Mouse (Mus musculus) Patski (cell line): ENCODE data around the gene Gnb2. TPM values are rescaled to one million over a fixed set of nuclear protein-coding genes. Genes with fewer than 3 reads are reported as not detected.

ENCODE experiments used
- ATAC-seq: fragments of 100-300 bp; one replicate; pipeline ENCODE4 v1.8.0; 2021
- CTCF ChIA-PET: fragments of 350-600 bp; sonication (Branson Sonifier 250); formaldehyde crosslinking; loops from one replicate; lab custom pipeline; 2022; ENCODE audit warnings: inconsistent platforms; lab: Charles Lee
- POLR2A ChIA-PET: fragments of 350-600 bp; sonication (Branson Sonifier 250); formaldehyde crosslinking; loops from one replicate; lab custom pipeline; 2022; ENCODE audit warnings: antibody characterized with exemption, inconsistent platforms; lab: Charles Lee
- DNase-seq: peaks from one replicate; pipeline ENCODE4 v3.0.0-alpha.2; 2011; ENCODE audit warnings: low read depth, low spot score
- H3K27me3 ChIP-seq: fragments of 371-371 bp; one replicate; pipeline ENCODE4 v1.5.1; 2021
- CTCF ChIP-seq: fragments of 100-300 bp; IDR thresholded peaks from one replicate; pipeline ENCODE4 v1.5.1; 2021
- in situ Hi-C: fragments of 300-500 bp; cut with MboI; formaldehyde crosslinking; loops from 3 replicates; pipeline ENCODE4 v1.11.1; 2018; ENCODE audit warnings: low pct_unique_long_range_greater_than_20kb, mixed read lengths
- polyA plus RNA-seq: library from polyadenylated mRNA; unstranded; gene quantifications from one replicate; pipeline ENCODE4 v1.2.3, GENCODE M21; 2021

Gnb2 gene
- polyA plus RNA-seq, 1 experiment from 2014 or later, result 963 TPM

GRCm38 (mm10) chr5:137566416-137566815 lies 33.1 kb upstream of the Gnb2 start:
- CTCF ChIA-PET, result no interaction called here
- POLR2A ChIA-PET, result interaction anchor here (0.6 kb wide), 1 partner anchor 10 kb away, joined by 3 read pairs; no protein-coding TSS in a partner anchor
- TF ChIP-seq CTCF, result no peak
- DNase-seq (no peak), ATAC-seq (no peak)
- H3K27me3 ChIP-seq, result peaks cover 16% of the 10 kb centered on the region
- in situ Hi-C loops, result loop anchor here (10.0 to 25.0 kb wide), 2 partner anchors 422 to 754 kb away; partner anchors contain the start of gene Muc3

- ATAC-seq, result no peak
- H3K27me3 ChIP-seq, result peaks cover 23% of the 10 kb centered on the region
- POLR2A ChIA-PET, result no interaction called here
- no peak for DNase-seq
- no peak for TF ChIP-seq CTCF
- CTCF ChIA-PET, result no interaction called here
- in situ Hi-C loops, result loop anchor here (10.0 to 25.0 kb wide), 2 partner anchors 421 to 753 kb away; partner anchors contain the start of gene Muc3
Measured at GRCm38 (mm10) chr5:137565744-137566143, 32.4 kb upstream of the Gnb2 start.

GRCm38 (mm10) chr5:137562965-137563364 lies 29.7 kb upstream of the Gnb2 start:
- in situ Hi-C loops, result loop anchor here (10.0 to 25.0 kb wide), 2 partner anchors 418 to 751 kb away; partner anchors contain the start of gene Muc3
- peaks cover 42% of the 10 kb centered on the region for H3K27me3 ChIP-seq
- no peak for DNase-seq
- CTCF ChIA-PET, result no interaction called here
- POLR2A ChIA-PET, result no interaction called here
- no peak for TF ChIP-seq CTCF
- no peak for ATAC-seq

- peaks cover 45% of the 10 kb centered on the region for H3K27me3 ChIP-seq
- POLR2A ChIA-PET, result no interaction called here
- ATAC-seq (no peak), DNase-seq (no peak)
- CTCF ChIA-PET, result no interaction called here
- TF ChIP-seq CTCF, result no peak
- in situ Hi-C loops, result loop anchor here (10.0 to 25.0 kb wide), 2 partner anchors 417 to 749 kb away; partner anchors contain the start of gene Muc3
Measured at GRCm38 (mm10) chr5:137561556-137561955, 28.2 kb upstream of the Gnb2 start.

GRCm38 (mm10) chr5:137553898-137554297 lies 20.6 kb upstream of the Gnb2 start:
- in situ Hi-C loops, result loop anchor here (25.0 kb wide), 1 partner anchor 742 kb away; no protein-coding TSS in a partner anchor
- TF ChIP-seq CTCF, result no peak
- peaks cover 61% of the 10 kb centered on the region for H3K27me3 ChIP-seq
- ATAC-seq, result no peak
- no peak for DNase-seq
- ChIA-PET POLR2A (no interaction called here), CTCF (no interaction called here)

GRCm38 (mm10) chr5:137553411-137553837 lies 20.1 kb upstream of the Gnb2 start, which contains the start of gene Actl6b:
Gene Actl6b, plus strand, starts transcription at chr5:137553517.
- ATAC-seq (no peak), DNase-seq (no peak)
- H3K27me3 ChIP-seq, result peaks cover 63% of the 10 kb centered on the region
- CTCF ChIA-PET, result no interaction called here
- no peak for TF ChIP-seq CTCF
- in situ Hi-C loops, result loop anchor here (25.0 kb wide), 1 partner anchor 741 kb away; no protein-coding TSS in a partner anchor
- POLR2A ChIA-PET, result no interaction called here

DNA sequence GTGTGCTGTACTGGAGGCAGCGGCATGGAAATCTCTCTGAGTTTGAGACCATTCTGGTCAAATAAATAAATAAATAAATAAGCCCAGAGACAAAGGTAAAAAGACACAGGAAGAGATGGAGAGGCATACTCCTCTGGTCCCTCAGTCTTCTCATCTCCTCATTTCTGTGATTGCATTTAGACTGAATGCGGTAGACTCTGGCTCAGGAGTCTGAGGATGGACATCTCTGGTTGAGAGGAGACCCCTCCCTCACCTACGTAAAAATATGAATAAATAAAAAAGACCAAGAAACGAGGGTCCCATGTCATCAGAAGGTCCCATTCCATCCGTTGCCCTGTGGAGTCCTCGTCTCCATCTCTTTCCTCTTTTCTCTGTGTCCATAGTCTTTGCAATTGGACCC lies 19.7 kb upstream of the Gnb2 start:
- DNase-seq, result no peak
- CTCF ChIA-PET, result no interaction called here

GRCm38 (mm10) chr5:137551119-137551518 lies 17.8 kb upstream of the Gnb2 start:
- no peak for DNase-seq
- in situ Hi-C loops, result loop anchor here (25.0 kb wide), 1 partner anchor 739 kb away; no protein-coding TSS in a partner anchor
- CTCF ChIA-PET, result no interaction called here
- ATAC-seq, result no peak
- POLR2A ChIA-PET, result no interaction called here
- H3K27me3 ChIP-seq, result peaks cover 50% of the 10 kb centered on the region
- TF ChIP-seq CTCF, result no peak

More for the DNA sequence above, 19.7 kb upstream of the Gnb2 start:
- in situ Hi-C loops, result loop anchor here (25.0 kb wide), 1 partner anchor 741 kb away; no protein-coding TSS in a partner anchor
- peaks cover 60% of the 10 kb centered on the region for H3K27me3 ChIP-seq
- POLR2A ChIA-PET, result no interaction called here
- no peak for TF ChIP-seq CTCF
- no peak for ATAC-seq

GRCm38 (mm10) chr5:137549840-137550239 lies 16.5 kb upstream of the Gnb2 start:
- DNase-seq (no peak), ATAC-seq (no peak)
- POLR2A ChIA-PET, result no interaction called here
- peaks cover 40% of the 10 kb centered on the region for H3K27me3 ChIP-seq
- CTCF ChIA-PET, result interaction anchor here (1.3 kb wide), 2 partner anchors 15 to 47 kb away, joined by 3 read pairs; partner anchors contain the start of gene Pop7
- in situ Hi-C loops, result loop anchor here (25.0 kb wide), 1 partner anchor 738 kb away; no protein-coding TSS in a partner anchor
- TF ChIP-seq CTCF, result no peak

GRCm38 (mm10) chr5:137545596-137545995 lies 12.3 kb upstream of the Gnb2 start:
- no peak for TF ChIP-seq CTCF
- ChIA-PET POLR2A (interaction anchor here (0.7 kb wide), 1 partner anchor 13 kb away, joined by 5 read pairs; no protein-coding TSS in a partner anchor), CTCF (interaction anchor here (1.0 kb wide), 1 partner anchor 9 kb away, joined by 4 read pairs; no protein-coding TSS in a partner anchor)
- DNase-seq, result no peak
- peaks cover 9% of the 10 kb centered on the region for H3K27me3 ChIP-seq
- in situ Hi-C loops, result no loop called here
- no peak for ATAC-seq

- H3K27me3 ChIP-seq, result peaks cover 9% of the 10 kb centered on the region
- in situ Hi-C loops, result no loop called here
- no peak for TF ChIP-seq CTCF
- ATAC-seq (no peak), DNase-seq (no peak)
- POLR2A ChIA-PET, result no interaction called here
- CTCF ChIA-PET, result interaction anchor here (1.0 kb wide), 1 partner anchor 8 kb away, joined by 4 read pairs; no protein-coding TSS in a partner anchor
Measured at GRCm38 (mm10) chr5:137544926-137545325, 11.6 kb upstream of the Gnb2 start.
